Mouse (Mus musculus) adipocyte (in vitro differentiated cells): ENCODE results near the gene Ttc36.
A peak's percentile ranks its signal among the peaks of the same experiment; 100 is the strongest.

Experiments used
- DNase-seq: peaks from one replicate; pipeline ENCODE4 v3.0.0-alpha.2; 2016; ENCODE audit warnings: low spot score

Ttc36 gene

GRCm38 (mm10) chr9:44802808-44803450 is at the start of gene Ttc36:
Ttc36 (minus strand) TSS chr9:44803072.
- peak; percentile 16 for DNase-seq

- DNase-seq: no peak
These were observed 44.6 kb upstream of the Ttc36 start for GRCm38 (mm10) chr9:44847446-44847845.

- peak; percentile 18 for DNase-seq
These were observed 38.4 kb upstream of the Ttc36 start for GRCm38 (mm10) chr9:44841241-44841640.

GRCm38 (mm10) chr9:44836439-44836838 is 33.6 kb upstream of the Ttc36 start:
- DNase-seq: peak; percentile 82

GRCm38 (mm10) chr9:44832356-44832755 is 29.5 kb upstream of the Ttc36 start:
- DNase-seq: peak; percentile 5

GRCm38 (mm10) chr9:44830506-44830905 is 27.6 kb upstream of the Ttc36 start:
- no peak for DNase-seq

GRCm38 (mm10) chr9:44828944-44829343 is 26.1 kb upstream of the Ttc36 start:
- DNase-seq: no peak

- DNase-seq: no peak
These were observed 23.8 kb upstream of the Ttc36 start for GRCm38 (mm10) chr9:44826660-44827059.

GRCm38 (mm10) chr9:44819920-44820827 is 17.3 kb upstream of the Ttc36 start:
- no peak for DNase-seq

- no peak for DNase-seq
These were observed 14.7 kb upstream of the Ttc36 start for GRCm38 (mm10) chr9:44817522-44817921.

GRCm38 (mm10) chr9:44814179-44814578 is 11.3 kb upstream of the Ttc36 start:
- no peak for DNase-seq

GRCm38 (mm10) chr9:44810316-44810715 is 7.4 kb upstream of the Ttc36 start:
- DNase-seq: no peak

GRCm38 (mm10) chr9:44807778-44808177 is 4.9 kb upstream of the Ttc36 start:
- DNase-seq: no peak

GRCm38 (mm10) chr9:44807141-44807540 is 4.3 kb upstream of the Ttc36 start:
- no peak for DNase-seq

- DNase-seq: no peak
These were observed 2.7 kb upstream of the Ttc36 start for GRCm38 (mm10) chr9:44805536-44805935.

GRCm38 (mm10) chr9:44804678-44805077 is 1.8 kb upstream of the Ttc36 start:
- DNase-seq: no peak

- DNase-seq: no peak
These were observed 1.2 kb downstream of the Ttc36 start for GRCm38 (mm10) chr9:44801669-44802068.

- DNase-seq: no peak
These were observed 2.9 kb downstream of the Ttc36 start for GRCm38 (mm10) chr9:44799958-44800324.

GRCm38 (mm10) chr9:44799102-44799957 is 3.5 kb downstream of the Ttc36 start, which contains the start of gene Tmem25:
Tmem25 (minus strand) TSS chr9:44799307.
- no peak for DNase-seq

- no peak for DNase-seq
These were observed 4.6 kb downstream of the Ttc36 start for GRCm38 (mm10) chr9:44798298-44798697.

- DNase-seq: no peak
These were observed 10.0 kb downstream of the Ttc36 start for GRCm38 (mm10) chr9:44792842-44793241.
